Mouse (Mus musculus): ENCODE measurements around the gene Vac14.

Gene Vac14

GRCm38 (mm10) chr8:110687726-110688125, 69.3 kb downstream of the Vac14 start:
- no peak for DNase-seq (ENCODE audit: low read depth, low spot score)

- DNase-seq (ENCODE audit: low read depth, low spot score): no peak
Observed at GRCm38 (mm10) chr8:110689961-110690360, 71.6 kb downstream of the Vac14 start.

GRCm38 (mm10) chr8:110694226-110694625, 75.8 kb downstream of the Vac14 start:
- no peak for DNase-seq (ENCODE audit: low read depth, low spot score)

- no peak for DNase-seq (ENCODE audit: low read depth, low spot score)
Observed at GRCm38 (mm10) chr8:110694826-110695225, 76.4 kb downstream of the Vac14 start.

- DNase-seq (ENCODE audit: low read depth, low spot score): no peak
Observed at GRCm38 (mm10) chr8:110695431-110695830, 77.0 kb downstream of the Vac14 start.

- DNase-seq (ENCODE audit: low read depth, low spot score): no peak
Observed at GRCm38 (mm10) chr8:110696051-110696450, 77.7 kb downstream of the Vac14 start.

GRCm38 (mm10) chr8:110697571-110697970, 79.2 kb downstream of the Vac14 start:
- DNase-seq (ENCODE audit: low read depth, low spot score): no peak

GRCm38 (mm10) chr8:110698098-110698497, 79.7 kb downstream of the Vac14 start:
- DNase-seq (ENCODE audit: low read depth, low spot score): no peak

- no peak for DNase-seq (ENCODE audit: low read depth, low spot score)
Observed at GRCm38 (mm10) chr8:110699501-110699900, 81.1 kb downstream of the Vac14 start.

GRCm38 (mm10) chr8:110700561-110700960, 82.2 kb downstream of the Vac14 start:
- DNase-seq (ENCODE audit: low read depth, low spot score): no peak

- DNase-seq (ENCODE audit: low read depth, low spot score): no peak
Observed at GRCm38 (mm10) chr8:110702636-110703459, 84.5 kb downstream of the Vac14 start.

- DNase-seq (ENCODE audit: low read depth, low spot score): no peak
Observed at GRCm38 (mm10) chr8:110703460-110704061, 85.2 kb downstream of the Vac14 start.

GRCm38 (mm10) chr8:110704103-110704502, 85.7 kb downstream of the Vac14 start:
- no peak for DNase-seq (ENCODE audit: low read depth, low spot score)

GRCm38 (mm10) chr8:110705391-110706287, 87.3 kb downstream of the Vac14 start:
- DNase-seq (ENCODE audit: low read depth, low spot score): no peak

GRCm38 (mm10) chr8:110706288-110706870, 88.0 kb downstream of the Vac14 start:
- DNase-seq (ENCODE audit: low read depth, low spot score): no peak

GRCm38 (mm10) chr8:110708429-110708828, 90.0 kb downstream of the Vac14 start:
- no peak for DNase-seq (ENCODE audit: low read depth, low spot score)

GRCm38 (mm10) chr8:110710593-110710992, 92.2 kb downstream of the Vac14 start:
- no peak for DNase-seq (ENCODE audit: low read depth, low spot score)

- no peak for DNase-seq (ENCODE audit: low read depth, low spot score)
Observed at GRCm38 (mm10) chr8:110711271-110711934, 93.0 kb downstream of the Vac14 start.

GRCm38 (mm10) chr8:110713073-110713472, 94.7 kb downstream of the Vac14 start:
- no peak for DNase-seq (ENCODE audit: low read depth, low spot score)

GRCm38 (mm10) chr8:110714827-110715519, 96.6 kb downstream of the Vac14 start:
- no peak for DNase-seq (ENCODE audit: low read depth, low spot score)

GRCm38 (mm10) chr8:110716075-110716474, 97.7 kb downstream of the Vac14 start:
- DNase-seq (ENCODE audit: low read depth, low spot score): peak; percentile 35

Data from mesoderm, embryonic 11.5 days (tissue).